Mouse (Mus musculus): ENCODE data around the gene Mccc2. TPM values are rescaled to one million over a fixed set of nuclear protein-coding genes. Genes with fewer than 3 reads are reported as not detected.

The Mccc2 gene
- total RNA-seq, 4 experiments from 2014 or later, result 61.2 to 74.3 (median 66.4) TPM

DNA sequence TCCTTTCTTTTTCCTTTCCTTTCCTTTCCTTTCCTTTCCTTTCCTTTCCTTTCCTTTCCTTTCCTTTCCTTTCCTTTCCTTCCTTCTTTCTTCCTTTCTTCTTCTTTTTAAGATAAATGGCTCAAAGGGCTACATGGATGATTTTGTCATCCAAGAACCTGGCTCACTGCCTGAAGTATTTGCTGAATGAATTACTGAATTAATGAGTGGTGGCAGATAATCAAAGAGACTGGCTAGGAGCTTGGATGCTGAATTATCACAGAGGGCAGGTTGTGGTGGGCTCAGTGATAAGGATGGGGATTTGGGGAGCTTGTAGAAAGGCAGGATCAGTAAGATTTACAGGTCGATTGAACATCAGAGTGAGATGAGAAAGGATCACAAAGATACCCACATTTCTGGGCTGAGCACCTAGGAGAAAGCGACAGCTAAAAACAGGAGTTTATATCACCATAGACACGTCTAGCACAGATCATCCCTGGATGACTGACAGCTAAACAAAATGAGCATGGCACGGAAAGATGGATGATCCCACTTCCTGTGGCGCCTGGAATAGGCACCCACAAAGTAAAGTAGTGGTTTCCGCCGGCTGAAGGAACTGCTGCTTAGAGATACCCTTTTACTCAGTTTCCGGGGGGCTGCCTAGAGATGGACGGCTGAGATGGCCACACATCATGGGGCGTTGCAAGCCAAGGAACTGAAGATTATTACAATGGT is 76.7 kb downstream of the Mccc2 start:
- DNase-seq, result no peak

DNA sequence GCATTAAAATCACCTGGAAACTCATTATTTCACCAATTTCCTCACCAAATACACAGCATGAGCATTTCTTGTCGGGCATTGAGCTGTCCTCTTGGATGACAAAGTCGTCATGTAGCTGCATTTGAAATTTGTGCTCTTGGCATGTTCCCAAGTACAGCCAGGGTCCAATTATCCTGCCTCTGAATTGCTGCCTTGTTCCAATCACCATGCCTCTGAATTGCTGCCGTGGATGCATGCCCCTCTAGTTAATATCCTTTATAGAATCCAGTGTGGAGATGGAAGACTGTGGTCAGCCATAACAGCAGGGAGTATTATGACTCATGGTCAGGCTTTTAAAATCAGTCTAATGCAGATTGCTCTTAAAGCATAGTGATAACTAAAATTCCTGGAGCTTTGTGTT is 77.7 kb downstream of the Mccc2 start:
- no peak for DNase-seq

DNA sequence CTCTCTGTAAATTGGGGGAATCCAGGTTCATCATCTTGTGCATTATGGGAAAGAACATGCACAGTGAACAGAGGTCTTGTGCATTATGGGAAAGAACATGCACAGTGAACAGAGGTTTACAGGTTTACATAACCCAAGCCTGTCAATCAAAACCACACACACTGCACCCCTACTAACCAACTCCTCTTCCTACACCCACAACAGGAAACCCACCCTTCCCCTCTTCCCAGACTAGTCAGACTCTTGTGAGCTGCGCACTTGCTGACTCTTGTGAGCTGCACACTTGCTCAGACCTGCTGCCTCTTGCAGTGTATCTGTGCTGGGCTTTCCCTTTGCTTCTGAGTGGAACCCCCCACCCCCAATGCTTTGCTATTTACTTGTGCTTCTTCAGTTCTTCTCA is 83.0 kb downstream of the Mccc2 start:
- no peak for DNase-seq

DNA sequence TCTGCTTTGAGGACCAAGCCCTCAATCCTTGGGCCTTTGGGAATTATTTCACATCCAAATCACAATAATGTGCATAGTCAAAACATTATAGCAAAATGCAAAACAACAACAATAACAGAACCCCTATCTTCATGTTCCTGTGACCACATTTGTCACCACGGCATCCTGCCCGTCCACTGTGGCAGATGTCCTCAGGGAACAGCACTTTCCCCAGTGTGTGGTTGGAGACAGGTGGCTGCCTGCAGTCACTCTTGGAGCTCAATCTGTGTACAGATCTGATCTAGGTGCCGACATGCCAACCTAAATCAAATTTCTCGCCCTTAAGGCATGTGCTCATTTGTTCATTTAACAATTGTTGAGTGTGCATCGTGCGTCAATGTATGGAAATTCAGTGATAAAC is 83.9 kb downstream of the Mccc2 start:
- no peak for DNase-seq

DNA sequence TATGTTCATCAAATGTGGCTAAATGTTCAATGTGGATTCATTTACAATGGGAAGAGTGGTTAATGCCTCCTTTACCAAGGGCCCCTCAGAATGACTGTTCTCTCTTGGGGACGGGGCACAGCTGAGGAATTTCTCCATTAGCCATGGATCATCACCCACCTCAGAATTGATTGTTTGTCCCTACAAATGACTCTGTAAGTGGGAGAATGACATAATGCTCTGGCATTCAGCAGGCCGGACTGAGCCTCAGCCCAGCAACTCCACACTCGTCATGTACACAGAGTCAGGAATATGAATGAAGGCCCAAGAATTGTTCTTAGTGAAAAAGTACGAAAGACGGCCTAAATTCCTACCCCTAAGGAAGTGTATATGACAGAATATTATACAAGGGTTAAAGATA is 89.2 kb downstream of the Mccc2 start:
- DNase-seq, result no peak

DNA sequence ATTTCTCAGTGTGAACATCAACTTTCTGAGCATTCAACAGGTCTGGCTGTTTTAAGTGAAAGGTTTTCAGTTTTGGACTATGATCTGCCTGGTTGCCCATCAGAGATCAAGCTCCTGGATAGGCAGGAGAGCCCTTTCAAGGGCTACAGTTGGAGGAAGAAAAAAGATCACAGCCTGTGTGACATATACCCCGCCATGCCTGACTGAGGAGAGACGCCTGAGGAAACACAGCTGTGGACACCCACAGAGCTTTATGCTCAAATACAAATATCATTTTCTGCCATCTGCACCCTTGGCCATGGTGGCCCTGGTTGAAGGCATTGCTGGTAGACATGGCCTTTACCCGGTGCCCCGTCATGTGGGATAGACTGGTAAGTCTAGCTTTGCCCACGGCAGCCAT is 99.8 kb downstream of the Mccc2 start:
- no peak for DNase-seq

DNA sequence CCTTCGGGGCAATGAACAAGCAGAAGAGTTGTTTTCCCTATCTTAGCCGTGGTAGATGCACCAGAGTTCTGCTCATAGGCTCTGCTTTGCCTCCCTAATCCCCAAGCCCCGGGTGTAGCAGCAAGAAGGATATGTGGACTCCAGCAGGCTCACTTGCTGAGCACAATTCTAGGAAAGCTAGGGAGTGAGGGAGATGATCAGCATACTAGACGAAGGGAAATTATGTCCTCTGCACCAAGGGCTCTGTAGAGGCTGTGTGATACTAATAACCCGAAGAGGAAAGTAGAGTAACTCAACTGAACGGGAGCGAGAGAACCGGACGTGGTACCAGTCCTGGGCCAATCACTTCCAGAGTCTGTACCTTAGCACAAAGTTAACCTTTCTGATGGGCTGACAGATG is 114.5 kb downstream of the Mccc2 start, which contains the start of gene Cartpt:
Gene Cartpt, minus strand, starts transcription at position 127 of the 400 bp plus-strand sequence.
- no peak for DNase-seq

DNA sequence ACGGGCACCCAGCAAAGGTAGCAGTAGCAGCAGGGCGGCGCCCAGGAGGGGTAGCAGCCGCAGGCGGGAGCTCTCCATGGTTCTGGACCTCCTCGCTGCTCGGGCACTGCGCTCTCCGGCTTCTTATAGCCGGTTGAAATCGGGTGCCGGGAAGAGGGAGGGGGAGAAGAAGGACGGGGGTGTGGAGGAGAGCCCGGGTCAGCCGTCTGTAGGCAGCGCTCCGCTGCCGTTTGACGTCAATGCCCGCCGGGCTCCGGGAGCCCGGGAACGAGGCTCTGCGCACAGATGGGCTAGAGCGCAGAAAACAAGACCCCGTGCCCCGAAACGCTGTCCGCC is 114.9 kb downstream of the Mccc2 start:
- peak; percentile 16 for DNase-seq

DNA sequence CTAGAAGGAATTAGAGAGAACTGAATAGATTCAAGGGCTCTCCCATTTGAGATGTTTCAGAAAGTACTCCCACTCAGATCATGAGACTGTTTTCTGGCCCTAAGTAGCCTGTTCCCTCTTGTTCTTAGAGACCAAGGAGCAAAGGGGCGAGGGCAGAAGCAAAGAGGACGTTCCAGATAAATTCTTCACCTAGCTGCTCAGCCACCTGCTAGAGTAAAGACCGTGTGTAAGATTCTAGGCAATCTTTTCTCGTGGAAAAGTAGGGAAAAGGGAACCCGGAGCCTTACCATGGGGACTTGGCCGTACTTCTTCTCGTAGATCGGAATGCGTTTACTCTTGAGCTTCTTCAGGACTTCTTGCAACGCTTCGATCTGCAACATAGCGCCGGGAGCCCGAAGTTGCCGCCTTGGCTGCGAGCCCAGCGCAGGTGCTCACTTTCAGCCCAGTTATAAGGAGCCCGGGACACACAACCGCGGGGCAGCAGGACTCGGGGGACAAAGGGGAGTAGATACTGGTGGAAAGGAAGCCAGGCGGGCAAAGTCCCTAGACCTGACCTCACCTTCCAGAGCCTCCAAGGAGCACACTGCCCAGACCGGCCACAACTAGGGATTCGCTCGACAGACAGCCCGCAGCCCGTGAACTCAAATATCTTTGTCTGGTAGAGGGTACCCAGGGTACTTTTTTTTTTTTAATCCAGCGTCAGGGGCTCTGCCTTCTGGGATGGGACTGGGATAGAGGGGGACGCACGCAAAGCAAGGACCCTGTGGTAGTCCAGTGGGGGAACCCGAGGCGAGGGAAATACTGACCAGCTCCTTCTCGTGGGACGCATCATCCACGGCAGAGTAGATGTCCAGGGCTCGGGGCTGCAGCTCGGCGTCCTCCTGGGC is 115.5 kb downstream of the Mccc2 start:
- no peak for DNase-seq

DNA sequence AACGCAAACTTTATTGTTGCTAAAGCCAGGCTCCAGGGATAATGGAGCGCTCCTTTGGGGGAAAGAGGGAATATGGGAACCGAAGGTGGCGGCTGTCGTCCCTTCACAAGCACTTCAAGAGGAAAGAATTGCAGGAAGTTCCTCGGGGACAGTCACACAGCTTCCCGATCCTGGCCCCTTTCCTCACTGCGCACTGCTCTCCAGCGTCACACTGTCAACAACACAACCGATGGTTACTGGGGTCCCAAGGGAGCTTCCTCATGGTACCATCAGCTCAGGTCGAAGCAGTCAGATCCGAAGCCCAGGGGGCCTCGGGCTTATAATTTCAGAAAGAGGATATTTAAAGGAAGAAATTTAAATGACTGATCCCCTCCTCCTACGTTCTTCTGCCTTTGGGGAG is 116.6 kb downstream of the Mccc2 start:
- DNase-seq, result no peak

Other genes with a start within 250 kb of the Mccc2 start
- gene Cartpt, start 114.5 kb downstream of the Mccc2 start, total RNA-seq (2022), result 10 to 100 TPM in 2 of 4 experiments, 1 to 10 TPM in 2; 7.2 to 21.1 (median 11.5) TPM
- gene Bdp1, start 88.4 kb upstream of the Mccc2 start, total RNA-seq (2022), result 10 to 100 TPM; 26.9 to 35.3 (median 30.5) TPM
- gene Serf1, start 92.4 kb upstream of the Mccc2 start, total RNA-seq (2022), result 10 to 100 TPM in 2 of 4 experiments, 1 to 10 TPM in 2; 7.7 to 20.8 (median 10.1) TPM
- gene Smn1, start 109.2 kb upstream of the Mccc2 start, total RNA-seq (2022), result 10 to 100 TPM; 27.5 to 48.1 (median 39.0) TPM
- 1 to 10 TPM; 1.7 to 3.2 (median 2.6) TPM for gene Naip2, start 186.5 kb upstream of the Mccc2 start, total RNA-seq (2022)
- 1 to 10 TPM; 2.7 to 8.3 (median 5.7) TPM for gene Naip5, start 230.7 kb upstream of the Mccc2 start, total RNA-seq (2022)

Data from adrenal gland, adult 8-10 months (tissue).